1 mouse cellular context compared by ENCODE assay signal in genomic region chr7:132820692-132821091, GRCm38 (mm10).
TF ChIP-seq lines count a peak whose summit lies in the region.

No protein-coding gene starts in this region.

TF ChIP-seq in MEL, 35 proteins besides CTCF, POLR2A, EP300 and RAD21:
- TF ChIP-seq GATA1 (IDR thresholded peaks at IDR 0.05; ENCODE audit: low read depth, low read length) (0 out of 2 replicates have a peak, but pooled peaks have one; percentile 27), TAL1 (IDR thresholded peaks at IDR 0.05; ENCODE audit: low read length) (no peak)
